Comparison of ENCODE assay signal across 15 mouse cellular contexts in genomic region chr14:87865216-87866202, GRCm38 (mm10).
A peak's percentile ranks its signal among the peaks of the same experiment; 100 is the strongest.
DNase-seq lines count a peak whose midpoint lies in the region; ATAC-seq and TF ChIP-seq lines count a peak whose summit lies in the region.
"Had no signal": no experiment of that assay in that cellular context is flagged by ENCODE, and none has a peak within 500 bp of the region (broad histone marks: within the 10 kb centered on the region; RNA-seq: fewer than 3 reads in every experiment).

No protein-coding gene starts in this region.

- no peak overlapping the region for H3K4me2 ChIP-seq in neural tube, embryonic 11.5 days (ENCODE audit: low read depth)
- H3K4me2 ChIP-seq in neural tube, embryonic 15.5 days, result no peak overlapping the region
- peak overlapping the region; percentile 42 for H3K4me2 ChIP-seq in forebrain, embryonic 13.5 days
- peak overlapping the region; percentile 34 for H3K4me2 ChIP-seq in hindbrain, postnatal 0 days (ENCODE audit: low read depth, low read length)
- H3K4me2 ChIP-seq: limb, embryonic 13.5 days had no signal

- H3K27me3 ChIP-seq in neural tube, embryonic 11.5 days (ENCODE audit: control insufficient read depth, insufficient read depth, low read length), result no peaks in the 10 kb centered on the region
- no peaks in the 10 kb centered on the region for H3K27me3 ChIP-seq in neural tube, embryonic 15.5 days (replicated peaks)
- no peaks in the 10 kb centered on the region for H3K27me3 ChIP-seq in forebrain, embryonic 13.5 days
- no peaks in the 10 kb centered on the region for H3K27me3 ChIP-seq in hindbrain, postnatal 0 days (ENCODE audit: insufficient read depth, low read length)
- H3K27me3 ChIP-seq: limb, embryonic 13.5 days had no signal

- peak; percentile 20; the same call in 1 of the 2 replicates for ATAC-seq in neural tube, embryonic 11.5 days (ENCODE audit: insufficient read depth, low FRiP score, low TSS enrichment)
- ATAC-seq in neural tube, embryonic 15.5 days (ENCODE audit: low FRiP score), result no peak
- ATAC-seq in forebrain, embryonic 13.5 days, result peak; percentile 79
- peak; percentile 49; the same call in 1 of the 2 replicates for ATAC-seq in hindbrain, postnatal 0 days
- ATAC-seq in activated CD4-positive, CD25-positive, alpha-beta regulatory T cell, adult 4 months, result no peak

- H3K36me3 ChIP-seq in neural tube, embryonic 11.5 days (ENCODE audit: control insufficient read depth, insufficient read depth, low read length), result no peaks in the 10 kb centered on the region
- H3K36me3 ChIP-seq in neural tube, embryonic 15.5 days, result no peaks in the 10 kb centered on the region
- no peaks in the 10 kb centered on the region for H3K36me3 ChIP-seq in forebrain, embryonic 13.5 days (ENCODE audit: poor library complexity, severe bottlenecking)
- H3K36me3 ChIP-seq in hindbrain, postnatal 0 days (ENCODE audit: insufficient read depth, low read length), result no peaks in the 10 kb centered on the region
- H3K36me3 ChIP-seq: limb, embryonic 13.5 days had no signal

- no peaks in the 10 kb centered on the region for H3K4me1 ChIP-seq in neural tube, embryonic 11.5 days (ENCODE audit: control insufficient read depth, insufficient read depth, low read length)
- H3K4me1 ChIP-seq in neural tube, embryonic 15.5 days, result peaks cover 5% of the 10 kb centered on the region; the same call in 1 of the 2 replicates
- H3K4me1 ChIP-seq in forebrain, embryonic 13.5 days, result peaks cover 14% of the 10 kb centered on the region
- H3K4me1 ChIP-seq in hindbrain, postnatal 0 days (ENCODE audit: insufficient read depth, low read length), result no peaks in the 10 kb centered on the region
- H3K4me1 ChIP-seq: limb, embryonic 13.5 days had no signal

- H3K9ac ChIP-seq in neural tube, embryonic 11.5 days (ENCODE audit: low read length), result no peak overlapping the region
- no peak overlapping the region for H3K9ac ChIP-seq in neural tube, embryonic 15.5 days (replicated peaks)
- no peak overlapping the region for H3K9ac ChIP-seq in forebrain, embryonic 13.5 days
- H3K9ac ChIP-seq in hindbrain, postnatal 0 days (replicated peaks; ENCODE audit: low read length), result no peak overlapping the region
- H3K9ac ChIP-seq: limb, embryonic 13.5 days had no signal

- no peak overlapping the region for H3K27ac ChIP-seq in neural tube, embryonic 11.5 days (ENCODE audit: low read depth, low read length)
- no peak overlapping the region for H3K27ac ChIP-seq in neural tube, embryonic 15.5 days (replicated peaks)
- H3K27ac ChIP-seq in forebrain, embryonic 13.5 days, result peak overlapping the region; percentile 51
- H3K27ac ChIP-seq in hindbrain, postnatal 0 days, result no peak overlapping the region
- H3K27ac ChIP-seq: limb, embryonic 13.5 days had no signal

- no peaks in the 10 kb centered on the region for H3K9me3 ChIP-seq in neural tube, embryonic 11.5 days (ENCODE audit: control insufficient read depth, low read length)
- H3K9me3 ChIP-seq in neural tube, embryonic 15.5 days (replicated peaks), result no peaks in the 10 kb centered on the region
- no peaks in the 10 kb centered on the region for H3K9me3 ChIP-seq in forebrain, embryonic 13.5 days (replicated peaks)
- no peaks in the 10 kb centered on the region for H3K9me3 ChIP-seq in hindbrain, postnatal 0 days (ENCODE audit: low read length)
- H3K9me3 ChIP-seq: limb, embryonic 13.5 days had no signal

- no peak for TF ChIP-seq CTCF in hindbrain, postnatal 0 days (IDR thresholded peaks at IDR 0.05; ENCODE audit: low read depth)

- H3K4me3 ChIP-seq in neural tube, embryonic 11.5 days (ENCODE audit: low read depth, low read length), result no peak overlapping the region
- no peak overlapping the region for H3K4me3 ChIP-seq in neural tube, embryonic 15.5 days (replicated peaks)
- no peak overlapping the region for H3K4me3 ChIP-seq in forebrain, embryonic 13.5 days
- H3K4me3 ChIP-seq in hindbrain, postnatal 0 days (ENCODE audit: low read length), result no peak overlapping the region
- H3K4me3 ChIP-seq: limb, embryonic 13.5 days had no signal

- no peak for DNase-seq in neural tube, embryonic 11.5 days (ENCODE audit: low spot score)
- DNase-seq in hindbrain, postnatal 0 days (ENCODE audit: low spot score), result peak; percentile 50
- DNase-seq in retina, embryonic 14.5 days (ENCODE audit: low spot score), result peak; percentile 36
- no peak for DNase-seq in frontal cortex, adult 2 months (ENCODE audit: extremely low spot score in 1 of 2, low spot score in 1 of 2)
- DNase-seq in adrenal gland, postnatal 25 days, result no peak
- DNase-seq: cerebellum, adult 8-10 months; heart, postnatal 14 days; kidney, adult 11 months; kidney, postnatal 36 days; lung, postnatal 36 days; thymus, postnatal 4 days had no signal

- WGBS in neural tube, embryonic 11.5 days, result 71% methylated on average over 14 of the region's 14 CpGs
- WGBS in neural tube, embryonic 15.5 days, result 48% methylated on average over 14 of the region's 14 CpGs
- 9% methylated on average over 14 of the region's 14 CpGs for WGBS in forebrain, embryonic 13.5 days
- 19% methylated on average over 14 of the region's 14 CpGs for WGBS in hindbrain, postnatal 0 days

Comparison
In these comparisons a context has a peak if more than half of its experiments do, and no peak if none do; other contexts are left out.
1. ATAC-seq: peak in neural tube, embryonic 11.5 days (single experiment), forebrain, embryonic 13.5 days (single experiment) and hindbrain, postnatal 0 days (single experiment); none in neural tube, embryonic 15.5 days (single experiment) and activated CD4-positive, CD25-positive, alpha-beta regulatory T cell, adult 4 months (single experiment).
2. DNase-seq: peak in hindbrain, postnatal 0 days (single experiment) and retina, embryonic 14.5 days (single experiment); none in neural tube, embryonic 11.5 days (single experiment), frontal cortex, adult 2 months (0 of 2) and adrenal gland, postnatal 25 days (single experiment).
3. H3K4me2 ChIP-seq: peak in forebrain, embryonic 13.5 days (single experiment) and hindbrain, postnatal 0 days (single experiment); none in neural tube, embryonic 11.5 days (single experiment) and neural tube, embryonic 15.5 days (single experiment).